Mouse (Mus musculus) ES-E14 (cell line): Measurements from ENCODE around the gene Tns1. TPM values are rescaled to one million over a fixed set of nuclear protein-coding genes. Genes with fewer than 3 reads are reported as not detected.

ENCODE experiments used
- DNase-seq: peaks from one replicate; pipeline ENCODE4 v3.0.0-alpha.2; 2013; ENCODE audit warnings: low read depth, low spot score
- H3K27ac ChIP-seq: 2 replicates; pipeline ENCODE4 v1.5.1; 2012; ENCODE audit warnings: low read depth, mild to moderate bottlenecking, low read length, moderate library complexity, mixed read lengths; ENCODE audit not compliant: poor library complexity, insufficient read depth, severe bottlenecking
- H3K36me3 ChIP-seq: 2 replicates; pipeline ENCODE4 v1.6.1; 2012; ENCODE audit warnings: mild to moderate bottlenecking, low read length, moderate library complexity, mixed read lengths; ENCODE audit not compliant: control insufficient read depth, poor library complexity, insufficient read depth, severe bottlenecking
- H3K4me1 ChIP-seq, 2 experiments: fragments of 150-350 bp in 1 of 2; sonication (generic) in 1 of 2; 2 replicates each; pipeline ENCODE4 v1.6.1; 2012; ENCODE audit warnings: low read length in 2 of 2, mild to moderate bottlenecking in 1 of 2, mixed read lengths in 1 of 2; ENCODE audit not compliant: control insufficient read depth in 2 of 2, insufficient read depth in 2 of 2, poor library complexity in 1 of 2
- H3K4me3 ChIP-seq, 2 experiments: fragments of 150-350 bp in 1 of 2; sonication (generic) in 1 of 2; 2 replicates each; pipeline ENCODE4 v1.5.1; 2012; ENCODE audit warnings: low read length in 2 of 2, low read depth in 1 of 2, mild to moderate bottlenecking in 1 of 2, mixed read lengths in 1 of 2; ENCODE audit not compliant: insufficient read depth in 1 of 2, poor library complexity in 1 of 2, severe bottlenecking in 1 of 2
- H3K9ac ChIP-seq: 2 replicates; pipeline ENCODE4 v1.6.1; 2012; ENCODE audit warnings: low read depth, mild to moderate bottlenecking, low read length, mixed read lengths; ENCODE audit not compliant: poor library complexity, insufficient read depth, severe bottlenecking
- H3K9me3 ChIP-seq: fragments of 150-350 bp; sonication (generic); 2 replicates; pipeline ENCODE4 v1.6.1; 2012; ENCODE audit warnings: low read depth, mild to moderate bottlenecking, low read length; ENCODE audit not compliant: control insufficient read depth, insufficient read depth
- CHD2 ChIP-seq: IDR thresholded peaks from 2 replicates; pipeline ENCODE4 v1.6.1; 2014; ENCODE audit warnings: mild to moderate bottlenecking, low read depth, low read length, inconsistent platforms
- HCFC1 ChIP-seq: IDR thresholded peaks from 2 replicates; pipeline ENCODE4 v1.6.1; 2012; ENCODE audit warnings: low read length, inconsistent platforms, borderline replicate concordance; ENCODE audit not compliant: insufficient read depth
- MAFK ChIP-seq: IDR thresholded peaks from 2 replicates; pipeline ENCODE4 v1.6.1; 2014; ENCODE audit warnings: mild to moderate bottlenecking, low read depth, low read length, inconsistent platforms; ENCODE audit not compliant: insufficient read depth
- ZC3H11A ChIP-seq: IDR thresholded peaks from 2 replicates; pipeline ENCODE4 v1.6.1; 2012; ENCODE audit warnings: low read depth, mild to moderate bottlenecking, inconsistent platforms, low read length, borderline replicate concordance
- ZNF384 ChIP-seq: IDR thresholded peaks from 2 replicates; pipeline ENCODE4 v1.6.1; 2012; ENCODE audit warnings: low read depth, low read length, inconsistent platforms
- in situ Hi-C, 2 experiments: fragments of 600-800 bp; cut with MboI; formaldehyde crosslinking; loops; one replicate each; pipeline ENCODE4 v1.15.1; 2025; ENCODE audit warnings: low sequenced_read_pairs in 2 of 2, inconsistent platforms in 1 of 2; ENCODE audit not compliant: unreplicated experiment in 2 of 2
- total RNA-seq: library from RNA; depleted of rRNA; stranded (reverse); fragments of 300-350 nt; gene quantifications from 2 replicates; pipeline ENCODE4 v1.2.3, GENCODE M21; 2012

Gene Tns1
- total RNA-seq, 1 experiment = 9.5 TPM

- Histone ChIP-seq H3K9me3 (no peaks in the 10 kb centered on the region), H3K36me3 (no peaks in the 10 kb centered on the region), H3K4me1 (peaks cover 0 to 17% of the 10 kb centered on the region in 2 experiments; a peak in 3 of 4 replicates), H3K4me3 (no peak overlapping the region), H3K9ac (no peak overlapping the region), H3K27ac (no peak overlapping the region)
- DNase-seq = no peak
- in situ Hi-C loops = no loop called here
- TF ChIP-seq ZC3H11A (no peak), MAFK (no peak), CHD2 (no peak), HCFC1 (no peak), ZNF384 (no peak)
These were observed 20.4 kb downstream of the Tns1 start for GRCm38 (mm10) chr1:74103654-74104353.

- DNase-seq = no peak
- H3K9me3 ChIP-seq = no peaks in the 10 kb centered on the region
- H3K27ac ChIP-seq = no peak overlapping the region
- TF ChIP-seq HCFC1 (no peak), ZNF384 (no peak), MAFK (no peak), CHD2 (no peak), ZC3H11A (no peak)
- H3K4me3 ChIP-seq = peak overlapping the region; percentile 64 to 87
- in situ Hi-C loops = no loop called here
- peaks cover 0 to 17% of the 10 kb centered on the region in 2 experiments; a peak in 3 of 4 replicates for H3K4me1 ChIP-seq
- no peaks in the 10 kb centered on the region for H3K36me3 ChIP-seq
- H3K9ac ChIP-seq = no peak overlapping the region
These were observed 25.2 kb downstream of the Tns1 start for GRCm38 (mm10) chr1:74099001-74099435.

DNA sequence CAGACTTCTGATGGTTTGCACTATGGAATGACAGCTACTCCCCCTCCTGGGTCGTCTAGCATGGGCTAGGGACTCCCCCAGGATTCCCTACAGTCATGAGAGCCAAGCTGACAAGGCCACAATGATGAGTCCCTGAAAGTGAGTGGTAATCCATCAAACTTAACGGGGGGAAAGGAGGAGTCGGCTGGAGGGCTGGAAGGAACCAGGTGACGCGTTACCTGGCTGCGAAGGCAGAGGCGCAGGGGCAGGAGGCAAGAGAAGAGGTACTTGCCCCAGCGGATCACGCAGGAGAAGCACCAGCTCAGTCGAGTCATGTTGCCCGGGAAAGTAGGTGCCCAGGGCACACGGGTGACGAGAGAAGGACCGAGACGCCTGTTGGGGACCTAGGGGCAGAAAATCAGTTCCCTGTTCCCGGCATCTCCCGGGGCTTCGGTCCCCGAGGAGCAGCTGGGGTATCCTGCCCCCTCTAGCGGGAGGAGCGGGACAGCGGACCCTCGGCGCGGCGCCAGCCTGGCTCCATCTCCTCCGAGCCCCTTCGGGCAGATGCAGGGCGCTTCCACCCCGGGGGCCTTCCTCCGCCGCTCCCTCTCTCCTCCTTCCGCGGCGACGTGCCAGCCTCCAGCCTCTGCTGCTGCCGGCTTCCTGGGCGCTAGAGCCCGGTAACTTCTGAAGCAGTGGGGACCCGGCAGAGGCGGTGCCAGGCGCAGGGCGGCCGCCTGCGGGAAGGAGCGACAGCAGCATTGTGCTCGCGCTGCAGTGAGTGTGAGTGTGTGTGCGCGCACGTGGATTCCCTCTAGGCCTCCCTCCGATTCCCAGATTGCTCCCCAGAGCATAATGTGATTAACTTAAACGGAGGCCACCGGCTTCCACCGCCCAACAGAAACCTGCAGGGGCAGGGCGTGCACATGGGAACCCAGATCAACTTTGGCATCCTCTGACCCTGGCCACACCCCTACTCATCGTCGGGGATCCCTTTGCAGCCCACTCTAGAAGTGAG lies 25.9 kb downstream of the Tns1 start:
- H3K4me1 ChIP-seq = peaks cover 2 to 17% of the 10 kb centered on the region in 2 experiments; a peak in 3 of 4 replicates
- no peak overlapping the region for H3K27ac ChIP-seq

DNA sequence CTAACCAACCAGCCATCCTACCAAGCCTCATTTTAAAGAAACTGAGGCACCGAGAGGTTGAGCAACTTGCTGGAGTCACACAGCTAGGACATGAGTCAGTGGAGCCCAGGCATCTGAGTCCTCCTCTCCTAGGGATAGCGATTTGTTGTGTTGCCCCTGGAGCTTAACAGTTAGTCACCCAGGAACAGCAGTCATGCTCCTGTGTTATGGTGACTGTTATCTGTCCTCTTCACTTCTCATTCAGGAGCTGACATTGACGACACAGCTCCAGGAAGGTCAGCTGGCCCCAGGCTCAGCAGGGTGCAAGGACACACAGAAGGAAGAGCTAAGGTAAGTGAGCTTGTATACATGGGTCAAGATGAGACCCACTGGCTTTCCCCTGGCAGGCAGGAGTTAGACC lies 28.5 kb downstream of the Tns1 start:
- H3K4me3 ChIP-seq = no peak overlapping the region
- no peak for TF ChIP-seq HCFC1
- no peak for TF ChIP-seq ZNF384
- TF ChIP-seq ZC3H11A = no peak
- TF ChIP-seq CHD2 = no peak
- TF ChIP-seq MAFK = no peak
- H3K36me3 ChIP-seq = no peaks in the 10 kb centered on the region
- in situ Hi-C loops = no loop called here
- no peak overlapping the region for H3K27ac ChIP-seq
- H3K9me3 ChIP-seq = no peaks in the 10 kb centered on the region
- no peak overlapping the region for H3K9ac ChIP-seq
- peaks cover 3 to 33% of the 10 kb centered on the region in 2 experiments; a peak in 3 of 4 replicates for H3K4me1 ChIP-seq
- DNase-seq = no peak

More for the DNA sequence above, 25.9 kb downstream of the Tns1 start:
- Histone ChIP-seq H3K9me3 (no peaks in the 10 kb centered on the region), H3K4me3 (peak overlapping the region; percentile 64 to 87), H3K36me3 (no peaks in the 10 kb centered on the region), H3K9ac (peak overlapping the region; percentile 67)
- no peak for DNase-seq
- in situ Hi-C loops = no loop called here
- no peak for TF ChIP-seq ZC3H11A
- no peak for TF ChIP-seq CHD2
- TF ChIP-seq ZNF384 = no peak
- no peak for TF ChIP-seq HCFC1
- no peak for TF ChIP-seq MAFK
